Mouse (Mus musculus) liver, embryonic 14.5 days (tissue): ENCODE measurements around the gene Med4. TPM values are rescaled to one million over a fixed set of nuclear protein-coding genes. Genes with fewer than 3 reads are reported as not detected.

Source experiments
- ATAC-seq: fragments of 200-750 bp; cut with Nextera tagmentation; 2 replicates; pipeline ENCODE4 v1.8.0; 2017; ENCODE audit warnings: moderate number of reproducible peaks, mild to moderate bottlenecking, moderate library complexity; ENCODE audit not compliant: insufficient read depth
- DNase-seq, 3 experiments: peaks; one replicate each; pipeline ENCODE4 v3.0.0-alpha.2; 2012 to 2013; ENCODE audit warnings: low read depth in 3 of 3, low spot score in 3 of 3
- H3K27ac ChIP-seq: fragments of 300-500 bp; sonication (generic); 2 replicates; pipeline ENCODE4 v1.5.1; 2014; ENCODE audit warnings: moderate library complexity, mild to moderate bottlenecking, control low read depth, inconsistent platforms
- H3K27me3 ChIP-seq: fragments of 300-500 bp; sonication (generic); 2 replicates; pipeline ENCODE4 v1.6.1; 2014; ENCODE audit warnings: mild to moderate bottlenecking, low read length, moderate library complexity; ENCODE audit not compliant: control insufficient read depth, insufficient read depth
- H3K36me3 ChIP-seq: fragments of 300-500 bp; sonication (generic); replicated peaks from 2 replicates; pipeline ENCODE4 v1.6.1; 2014; ENCODE audit warnings: low read depth; ENCODE audit not compliant: control insufficient read depth, insufficient read depth
- H3K4me1 ChIP-seq, 2 experiments: fragments of 200-500 bp in 1 of 2; fragments of 300-500 bp in 1 of 2; sonication (generic) in 1 of 2; replicated peaks; 2 replicates each; pipeline ENCODE4 v1.6.1; 2012 to 2014; ENCODE audit warnings: antibody characterized with exemption in 1 of 2, inconsistent platforms in 1 of 2, low read length in 1 of 2; ENCODE audit not compliant: control insufficient read depth in 2 of 2, insufficient read depth in 2 of 2
- H3K4me2 ChIP-seq: fragments of 300-500 bp; sonication (generic); 2 replicates; pipeline ENCODE4 v1.6.1; 2014; ENCODE audit warnings: low read depth, mild to moderate bottlenecking, control low read depth, moderate library complexity
- H3K4me3 ChIP-seq, 2 experiments: fragments of 200-500 bp in 1 of 2; fragments of 300-500 bp in 1 of 2; sonication (generic) in 1 of 2; 2 replicates each; pipeline ENCODE4 v1.5.1; 2012 to 2014; ENCODE audit warnings: low read depth in 2 of 2, low read length in 2 of 2, mild to moderate bottlenecking in 2 of 2, control low read depth in 1 of 2, inconsistent platforms in 1 of 2, moderate library complexity in 1 of 2; ENCODE audit not compliant: insufficient read depth in 1 of 2
- H3K9ac ChIP-seq: fragments of 300-500 bp; sonication (generic); replicated peaks from 2 replicates; pipeline ENCODE4 v1.6.1; 2014; ENCODE audit warnings: mild to moderate bottlenecking, control low read depth, moderate library complexity
- H3K9me3 ChIP-seq: fragments of 300-500 bp; sonication (generic); 2 replicates; pipeline ENCODE4 v1.6.1; 2016; ENCODE audit warnings: low read length, mixed read lengths; ENCODE audit not compliant: control insufficient read depth
- CTCF ChIP-seq: IDR thresholded peaks from 2 replicates; pipeline ENCODE4 v1.5.1; 2016; ENCODE audit warnings: antibody characterized with exemption, low read depth, control low read depth
- EP300 ChIP-seq: IDR thresholded peaks from 2 replicates; pipeline ENCODE4 v1.6.1; 2016; ENCODE audit warnings: antibody characterized with exemption, low read depth
- WGBS: fragments of 180-500 bp; shearing (Covaris S2); extraction: QIAGEN DNeasy Blood & Tissue Kit; methylation state at CpG from one replicate; pipeline ENCODE4 v1.1.7; 2014; ENCODE audit not compliant: insufficient replicate concordance; 5-methylcytosine and 5-hydroxymethylcytosine counted together
- polyA plus RNA-seq, 2 experiments: library from polyadenylated mRNA; depleted of rRNA in 1 of 2; stranded (reverse) in 1 of 2; unstranded in 1 of 2; fragments of >200 nt; fragmentation: Nextera tagmentation in 1 of 2; extraction: Ambion mirVana in 1 of 2; gene quantifications; 2 replicates each; pipeline versions ENCODE4 v1.2.1 to v1.2.3; 2012 to 2014

Med4 gene
- polyA plus RNA-seq, 2 experiments = 18.2 to 25.7 TPM

DNA sequence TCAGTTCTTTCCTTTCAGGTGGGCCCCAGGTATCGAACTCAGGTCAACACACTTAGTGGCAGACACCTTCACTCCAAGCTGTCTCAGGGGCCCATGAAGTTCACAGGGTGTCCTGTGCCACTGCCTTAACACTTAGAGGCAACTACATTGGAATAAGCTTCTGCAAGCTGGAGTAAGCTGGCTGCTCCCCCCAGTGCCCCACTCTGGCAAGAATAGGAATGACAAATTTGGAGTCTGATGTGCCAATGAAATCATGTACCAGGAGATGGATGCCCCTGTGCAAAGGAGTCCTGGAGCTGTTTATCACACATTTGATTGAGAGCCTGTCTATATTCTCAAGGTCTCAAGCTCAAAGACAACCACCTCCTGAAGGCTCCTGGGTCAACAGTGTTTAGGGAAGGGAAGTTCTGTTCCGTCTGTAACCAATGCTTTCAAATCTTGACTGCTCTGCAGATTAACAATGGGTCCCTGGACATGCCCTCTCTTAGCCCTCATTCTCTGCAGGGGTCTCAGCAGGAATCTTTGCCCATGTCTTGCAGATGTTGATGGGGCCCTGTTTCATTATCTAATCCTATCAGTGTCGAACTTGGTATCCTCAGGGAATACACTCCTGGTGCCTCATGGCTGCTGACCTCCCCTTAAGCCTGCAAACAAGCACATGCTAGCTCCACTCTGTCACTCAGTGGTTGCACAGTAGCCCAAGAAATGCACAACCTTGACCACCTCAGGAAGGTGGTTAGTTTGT, 25.3 kb upstream of the Med4 start:
- Histone ChIP-seq H3K4me2 (no peak overlapping the region), H3K27ac (no peak overlapping the region), H3K27me3 (no peaks in the 10 kb centered on the region), H3K36me3 (no peaks in the 10 kb centered on the region), H3K4me1 (no peaks in the 10 kb centered on the region), H3K9ac (no peak overlapping the region), H3K9me3 (no peaks in the 10 kb centered on the region), H3K4me3 (no peak overlapping the region)
- no peak for TF ChIP-seq EP300
- no peak for TF ChIP-seq CTCF
- 58% methylated on average over 3 of the region's 3 CpGs for WGBS
- DNase-seq (no peak), ATAC-seq (no peak)

DNA sequence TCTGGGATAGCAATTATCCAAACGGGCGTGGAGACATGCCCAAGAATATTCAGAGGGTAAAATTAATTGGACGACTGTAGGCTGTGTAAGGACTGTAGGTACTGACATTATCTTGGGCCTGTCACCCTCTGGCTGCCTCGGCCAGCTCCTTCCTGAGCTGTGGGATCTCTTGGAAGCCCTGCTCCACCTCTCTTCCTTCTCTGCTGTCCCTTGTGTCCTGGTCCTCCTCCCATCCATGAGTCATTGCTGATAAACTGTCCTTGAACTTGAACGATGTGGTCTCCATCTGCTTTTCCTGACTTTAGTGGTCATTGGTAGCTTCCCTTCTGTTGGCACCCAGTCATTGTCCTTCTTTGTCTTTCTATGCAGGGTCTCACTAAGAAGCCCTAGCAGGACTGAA, 23.2 kb upstream of the Med4 start:
- Histone ChIP-seq H3K36me3 (no peaks in the 10 kb centered on the region), H3K27me3 (no peaks in the 10 kb centered on the region), H3K4me1 (no peaks in the 10 kb centered on the region), H3K9ac (no peak overlapping the region), H3K27ac (no peak overlapping the region), H3K4me2 (no peak overlapping the region), H3K4me3 (no peak overlapping the region), H3K9me3 (no peaks in the 10 kb centered on the region)
- TF ChIP-seq CTCF (no peak), EP300 (no peak)
- ATAC-seq (no peak), DNase-seq (no peak)
- WGBS = 45% methylated on average over 5 of the region's 5 CpGs

DNA sequence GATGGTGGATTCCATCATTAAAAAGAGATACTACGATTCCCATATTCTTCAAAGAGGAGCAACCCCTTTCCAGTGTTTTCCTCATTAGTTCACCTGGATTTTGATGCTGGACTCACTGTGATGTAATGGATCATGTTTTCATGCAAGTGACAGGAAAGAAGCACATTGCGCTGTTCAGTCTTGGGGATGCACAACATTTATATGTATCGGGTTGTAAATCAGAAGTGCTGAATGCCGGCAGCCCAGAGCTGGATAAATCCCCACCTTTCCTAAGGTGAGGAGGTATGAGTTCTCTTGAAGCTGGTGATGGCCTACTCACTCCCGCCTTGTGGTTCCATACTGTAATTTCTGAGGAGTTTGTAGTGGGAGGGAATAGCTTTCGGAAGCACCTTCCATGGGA, 16.5 kb upstream of the Med4 start:
- no peak for ATAC-seq
- Histone ChIP-seq H3K36me3 (no peaks in the 10 kb centered on the region), H3K4me3 (no peak overlapping the region), H3K4me2 (no peak overlapping the region), H3K9ac (no peak overlapping the region), H3K4me1 (no peaks in the 10 kb centered on the region), H3K27ac (no peak overlapping the region), H3K9me3 (no peaks in the 10 kb centered on the region), H3K27me3 (no peaks in the 10 kb centered on the region)
- TF ChIP-seq EP300 = no peak
- no peak for TF ChIP-seq CTCF
- 76% methylated on average over 6 of the region's 6 CpGs for WGBS
- DNase-seq = no peak

DNA sequence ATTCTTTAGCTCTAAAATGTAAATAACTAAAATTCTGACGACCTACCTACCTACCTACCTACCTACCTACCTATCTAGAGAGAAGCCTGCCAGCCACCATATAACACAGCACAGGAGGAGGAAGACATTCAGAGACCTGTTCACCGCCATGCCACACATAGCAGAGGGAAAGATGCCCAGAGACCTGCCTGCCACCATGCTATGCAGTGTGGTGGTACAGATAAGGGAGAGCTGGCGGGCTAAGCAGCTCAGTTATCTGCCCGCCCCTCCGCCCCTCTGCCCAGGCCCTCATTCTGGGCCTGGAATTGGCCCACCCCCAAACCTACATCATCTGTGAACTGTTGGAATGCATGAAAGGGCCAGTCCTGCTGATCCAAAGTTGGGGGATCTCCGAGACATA, 15.7 kb upstream of the Med4 start:
- H3K4me1 ChIP-seq = no peaks in the 10 kb centered on the region
- H3K36me3 ChIP-seq = no peaks in the 10 kb centered on the region
- TF ChIP-seq CTCF (no peak), EP300 (no peak)
- H3K27me3 ChIP-seq = no peaks in the 10 kb centered on the region
- H3K9ac ChIP-seq = no peak overlapping the region
- H3K9me3 ChIP-seq = no peaks in the 10 kb centered on the region
- no peak overlapping the region for H3K4me3 ChIP-seq
- DNase-seq = no peak
- no peak overlapping the region for H3K4me2 ChIP-seq
- no peak overlapping the region for H3K27ac ChIP-seq
- 21% methylated on average over 6 of the region's 6 CpGs for WGBS
- no peak; the same call in 1 of the 2 replicates for ATAC-seq

DNA sequence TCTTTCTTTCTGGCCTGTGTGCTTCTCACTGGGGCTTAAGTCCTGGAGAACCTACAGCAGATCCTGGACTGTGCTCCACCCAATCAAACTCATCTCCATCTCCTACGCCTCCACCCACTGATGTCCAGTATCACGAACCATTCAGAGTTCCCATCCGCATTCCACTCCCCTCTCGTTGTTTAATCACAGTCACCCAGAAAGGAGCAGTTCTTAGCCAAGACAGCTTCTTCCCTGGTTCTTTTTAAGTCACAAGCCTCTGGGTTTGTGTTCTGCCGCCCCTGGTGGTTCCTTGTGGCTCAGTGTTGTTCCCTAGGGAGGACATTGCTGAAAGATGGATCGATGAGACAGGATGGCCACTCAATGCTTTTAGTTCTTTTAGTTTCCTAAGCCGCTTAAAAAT, 14.1 kb upstream of the Med4 start:
- DNase-seq (no peak), ATAC-seq (no peak)
- TF ChIP-seq EP300 = no peak
- no peak for TF ChIP-seq CTCF

More for the DNA sequence above, 14.1 kb upstream of the Med4 start:
- Histone ChIP-seq H3K4me1 (no peaks in the 10 kb centered on the region), H3K4me3 (no peak overlapping the region), H3K9me3 (no peaks in the 10 kb centered on the region), H3K36me3 (no peaks in the 10 kb centered on the region), H3K4me2 (no peak overlapping the region), H3K27me3 (no peaks in the 10 kb centered on the region), H3K9ac (no peak overlapping the region), H3K27ac (no peak overlapping the region)
- 57% methylated on average over 7 of the region's 7 CpGs for WGBS
